Comparison of ENCODE assay signal across 9 mouse cellular contexts in genomic region chr19:44237471-44238006, GRCm38 (mm10). TPM values are rescaled to one million over a fixed set of nuclear protein-coding genes. Genes with fewer than 3 reads are reported as not detected.
DNase-seq lines count a peak whose midpoint lies in the region; ATAC-seq and TF ChIP-seq lines count a peak whose summit lies in the region.
"Had no signal": no experiment of that assay in that cellular context is flagged by ENCODE, and none has a peak within 500 bp of the region (broad histone marks: within the 10 kb centered on the region; RNA-seq: fewer than 3 reads in every experiment).

No protein-coding gene starts in this region.

- H3K9me3 ChIP-seq in liver, postnatal 0 days (ENCODE audit: low read length) = no peaks in the 10 kb centered on the region

- ATAC-seq in liver, postnatal 0 days = no peak

- H3K36me3 ChIP-seq in testis, adult 2 months (ENCODE audit: control insufficient read depth, insufficient read depth, low read length) = no peaks in the 10 kb centered on the region
- no peaks in the 10 kb centered on the region for H3K36me3 ChIP-seq in liver, postnatal 0 days (replicated peaks; ENCODE audit: insufficient read depth, low read length)

- TF ChIP-seq CTCF in testis, adult 2 months (IDR thresholded peaks at IDR 0.05; ENCODE audit: control insufficient read depth, insufficient read depth, insufficient replicate concordance, low read depth, low read length) = no peak
- TF ChIP-seq CTCF in liver, postnatal 0 days (IDR thresholded peaks at IDR 0.05; ENCODE audit: low read depth) = no peak

- no peak for TF ChIP-seq POLR2A in testis, adult 2 months (IDR thresholded peaks at IDR 0.05; ENCODE audit: control insufficient read depth, low read depth, low read length)

- no peaks in the 10 kb centered on the region for H3K27me3 ChIP-seq in testis, adult 2 months (ENCODE audit: control insufficient read depth, insufficient read depth, low read length)
- no peaks in the 10 kb centered on the region for H3K27me3 ChIP-seq in liver, postnatal 0 days (ENCODE audit: insufficient read depth, low read length)

- peak overlapping the region; percentile 9; the same call in 1 of the 2 replicates for H3K27ac ChIP-seq in testis, adult 2 months (ENCODE audit: control insufficient read depth, insufficient read depth, low read depth, low read length)
- H3K27ac ChIP-seq in liver, postnatal 0 days (ENCODE audit: low read depth) = no peak overlapping the region

- peak; percentile 42 to 50 for DNase-seq in cerebellum, postnatal 10 days
- DNase-seq in cerebellum, adult 9-10 months = no peak
- DNase-seq in testis, postnatal 10 days (ENCODE audit: low spot score) = no peak
- DNase-seq in liver, postnatal 0 days = no peak
- no peak for DNase-seq in spleen, postnatal 4 days (ENCODE audit: low spot score in 2 of 2)
- no peak for DNase-seq in gastrocnemius, postnatal 36 days
- no peak for DNase-seq in right cerebral cortex, adult 2 months (ENCODE audit: low spot score in 2 of 2)

- H3K9ac ChIP-seq in liver, postnatal 0 days (replicated peaks) = no peak overlapping the region

- 15% methylated on average over 19 of the region's 19 CpGs for WGBS in liver, postnatal 0 days (ENCODE audit: insufficient replicate concordance)

- peak overlapping the region; percentile 63 for H3K4me3 ChIP-seq in testis, adult 2 months (ENCODE audit: control insufficient read depth, low read depth, low read length)
- no peak overlapping the region for H3K4me3 ChIP-seq in liver, postnatal 0 days (ENCODE audit: low read depth, low read length)

- peak overlapping the region; percentile 42; the same call in 1 of the 2 replicates for H3K4me2 ChIP-seq in liver, postnatal 0 days (ENCODE audit: low read depth, low read length)

- peaks cover 2% of the 10 kb centered on the region; the same call in 1 of the 2 replicates for H3K4me1 ChIP-seq in testis, adult 2 months (ENCODE audit: control insufficient read depth, insufficient read depth, low read length)
- no peaks in the 10 kb centered on the region for H3K4me1 ChIP-seq in liver, postnatal 0 days (ENCODE audit: insufficient read depth)

- TF ChIP-seq EP300 in liver, postnatal 0 days (IDR thresholded peaks at IDR 0.05; ENCODE audit: low read depth) = no peak

- intact Hi-C loops in gastrocnemius, postnatal 36 days (cut with DNase I) = no loop called here

RNA-seq across cellular contexts. Expression of gene Scd3, which starts 34.5 kb away (rescaled TPM):
- 7.1 and 9.0 TPM in 2 replicates for polyA plus RNA-seq in testis, adult 2 months (2012; rRNA removed)
- not detected in 2 replicates for polyA plus RNA-seq in liver, postnatal 0 days (2015; fragmentation: Nextera tagmentation; extraction: Ambion mirVana)
- not detected for total RNA-seq in gastrocnemius, postnatal 36 days (2021)
- total RNA-seq: liver, adult 2 months had no signal

RNA-seq across cellular contexts. Expression of gene Pkd2l1, which starts 45.3 kb away (rescaled TPM):
- 9.2 and 11.5 TPM in 2 replicates for polyA plus RNA-seq in testis, adult 2 months (2012; rRNA removed)
- not detected in 2 replicates for polyA plus RNA-seq in liver, postnatal 0 days (2015; fragmentation: Nextera tagmentation; extraction: Ambion mirVana)
- total RNA-seq in gastrocnemius, postnatal 36 days (2021) = not detected
- total RNA-seq: liver, adult 2 months had no signal
- polyA plus RNA-seq: liver, adult 2 months had no signal

RNA-seq across cellular contexts. Expression of gene Scd2, which starts 55.9 kb away (rescaled TPM):
- polyA plus RNA-seq in testis, adult 2 months (2012; rRNA removed) = 60.9 and 71.6 TPM in 2 replicates
- 5.9 and 6.2 TPM in 2 replicates for polyA plus RNA-seq in liver, postnatal 0 days (2015; fragmentation: Nextera tagmentation; extraction: Ambion mirVana)
- 10 to 100 TPM in 1 of 2 experiments, 1 to 10 TPM in 1; 6.4 to 12.3 TPM for total RNA-seq in gastrocnemius, postnatal 36 days (2021)

Comparison
In these comparisons a context has a peak if more than half of its experiments do, and no peak if none do; other contexts are left out.
1. DNase-seq: peak in cerebellum, postnatal 10 days (2 of 2); none in cerebellum, adult 9-10 months (single experiment), testis, postnatal 10 days (single experiment), liver, postnatal 0 days (single experiment), spleen, postnatal 4 days (0 of 2), gastrocnemius, postnatal 36 days (0 of 2) and right cerebral cortex, adult 2 months (0 of 2).
2. RNA of gene Pkd2l1, which starts 45.3 kb away (polyA plus RNA-seq): 9.2 to 11.5 TPM in testis, adult 2 months; not detected in liver, postnatal 0 days; every median in the first group is over 10 times any median in the second.